Mouse (Mus musculus) erythroblast, embryonic 14.5 days (primary cell): ENCODE results near the gene Trip4. TPM values are rescaled to one million over a fixed set of nuclear protein-coding genes. Genes with fewer than 3 reads are reported as not detected.

Experiments used
- H3K27me3 ChIP-seq: 2 replicates; pipeline ENCODE4 v1.6.1; 2012; ENCODE audit warnings: inconsistent platforms; ENCODE audit not compliant: control insufficient read depth
- H3K36me3 ChIP-seq: 2 replicates; pipeline ENCODE4 v1.6.1; 2012; ENCODE audit warnings: mild to moderate bottlenecking, inconsistent platforms; ENCODE audit not compliant: control insufficient read depth
- H3K4me1 ChIP-seq: 2 replicates; pipeline ENCODE4 v1.6.1; 2012; ENCODE audit warnings: inconsistent platforms; ENCODE audit not compliant: control insufficient read depth
- H3K4me3 ChIP-seq: replicated peaks from 2 replicates; pipeline ENCODE3; 2012; ENCODE audit warnings: moderate library complexity, mild to moderate bottlenecking, inconsistent platforms
- H3K9me3 ChIP-seq: 2 replicates; pipeline ENCODE4 v1.6.1; 2012; ENCODE audit warnings: low read length, inconsistent platforms, mixed read lengths; ENCODE audit not compliant: control insufficient read depth
- GATA1 ChIP-seq: IDR thresholded peaks from 2 replicates; pipeline ENCODE4 v1.6.1; 2012; ENCODE audit warnings: low read length, inconsistent platforms, mixed read lengths
- TAL1 ChIP-seq: IDR thresholded peaks from 3 replicates; pipeline ENCODE4 v1.6.1; 2012; ENCODE audit warnings: low read length, inconsistent platforms, mixed read lengths
- polyA plus RNA-seq: library from polyadenylated mRNA; stranded (reverse); fragments of >175 nt; gene quantifications from 2 replicates; pipeline ENCODE4 v1.2.3, GENCODE M21; 2012

The Trip4 gene
- polyA plus RNA-seq, 1 experiment = 0.07 TPM

DNA sequence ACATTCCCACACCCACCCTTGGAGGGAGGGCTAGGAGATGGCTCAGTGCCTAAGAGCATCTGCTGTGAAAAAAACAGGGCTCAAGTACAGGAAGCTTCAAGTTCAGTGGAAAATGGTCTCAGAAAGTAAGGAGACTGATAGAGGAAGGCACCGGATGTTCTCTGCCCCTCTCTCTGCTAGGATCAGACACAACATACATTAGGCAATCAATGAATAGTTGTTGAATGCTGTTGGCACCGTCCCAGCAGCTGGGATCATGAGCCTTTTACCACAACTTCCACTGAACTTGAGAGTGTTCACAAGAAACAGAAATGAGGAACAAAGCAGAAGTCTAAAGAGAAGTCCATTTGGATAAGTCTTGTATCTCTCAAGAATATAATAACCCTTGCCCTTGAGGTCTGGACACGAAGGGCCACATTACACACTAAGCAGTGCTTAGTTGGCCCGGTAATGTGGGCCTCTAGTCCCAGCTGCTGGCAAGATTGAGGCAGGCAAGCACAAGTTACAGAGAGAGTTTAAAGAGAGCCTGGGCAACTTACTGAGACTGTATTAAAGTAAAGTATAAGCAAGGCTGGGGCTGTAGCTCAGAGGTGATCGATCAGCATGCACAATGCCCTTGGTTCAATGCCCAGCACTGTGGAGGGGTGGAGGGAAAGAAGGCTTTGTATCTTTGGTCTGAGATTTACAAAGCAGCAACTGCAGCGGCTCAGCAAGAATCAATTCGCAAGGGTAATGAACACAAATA lies 64.0 kb downstream of the Trip4 start:
- Histone ChIP-seq H3K4me1 (peaks cover 5% of the 10 kb centered on the region), H3K36me3 (peaks cover 16% of the 10 kb centered on the region), H3K4me3 (no peak overlapping the region), H3K9me3 (no peaks in the 10 kb centered on the region), H3K27me3 (no peaks in the 10 kb centered on the region)
- TF ChIP-seq GATA1 (no peak), TAL1 (no peak)

DNA sequence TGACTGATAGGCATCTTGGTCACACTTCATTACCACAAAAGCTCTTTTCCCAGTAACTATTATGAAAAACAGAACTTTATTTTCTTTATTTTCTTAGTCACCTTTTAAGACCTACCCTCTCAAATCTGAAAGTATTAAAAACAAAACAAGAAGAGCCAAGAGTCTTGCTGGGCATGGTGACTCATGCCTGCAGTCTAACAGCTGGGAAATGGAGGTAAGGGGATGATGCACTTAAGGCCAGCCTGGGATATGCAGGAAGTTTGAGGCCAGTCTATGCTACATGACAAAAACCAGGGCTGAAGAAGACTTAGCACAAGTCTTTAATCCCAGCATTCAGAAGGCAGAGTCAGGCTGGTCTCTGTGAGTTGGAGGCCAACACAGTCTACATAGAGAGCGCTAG lies 68.8 kb downstream of the Trip4 start:
- Histone ChIP-seq H3K27me3 (no peaks in the 10 kb centered on the region), H3K9me3 (no peaks in the 10 kb centered on the region), H3K4me3 (no peak overlapping the region), H3K36me3 (peaks cover 19% of the 10 kb centered on the region), H3K4me1 (no peaks in the 10 kb centered on the region)
- TF ChIP-seq GATA1 (no peak), TAL1 (no peak)

DNA sequence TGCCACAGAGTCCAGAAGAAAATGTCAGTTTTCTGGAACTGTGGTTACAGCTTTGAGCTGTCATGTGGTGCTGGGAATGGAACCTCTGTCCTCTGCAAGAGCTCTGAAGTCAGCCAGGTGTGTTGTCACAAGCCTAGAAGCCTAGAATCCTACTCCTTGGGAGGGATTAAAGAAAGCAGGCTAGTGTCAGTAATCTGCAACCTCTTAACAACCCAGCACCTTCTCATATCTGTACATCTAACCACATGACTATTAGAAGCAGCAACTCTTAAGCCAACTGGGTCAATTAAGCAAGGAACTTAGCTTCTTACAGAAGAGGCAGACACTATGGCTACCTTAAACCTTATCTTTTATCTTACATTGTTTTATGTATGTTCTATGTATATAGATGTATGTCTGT lies 71.7 kb downstream of the Trip4 start:
- no peaks in the 10 kb centered on the region for H3K27me3 ChIP-seq
- TF ChIP-seq GATA1 (no peak), TAL1 (no peak)
- H3K4me3 ChIP-seq = no peak overlapping the region
- H3K36me3 ChIP-seq = peaks cover 26% of the 10 kb centered on the region
- no peaks in the 10 kb centered on the region for H3K4me1 ChIP-seq
- no peaks in the 10 kb centered on the region for H3K9me3 ChIP-seq

DNA sequence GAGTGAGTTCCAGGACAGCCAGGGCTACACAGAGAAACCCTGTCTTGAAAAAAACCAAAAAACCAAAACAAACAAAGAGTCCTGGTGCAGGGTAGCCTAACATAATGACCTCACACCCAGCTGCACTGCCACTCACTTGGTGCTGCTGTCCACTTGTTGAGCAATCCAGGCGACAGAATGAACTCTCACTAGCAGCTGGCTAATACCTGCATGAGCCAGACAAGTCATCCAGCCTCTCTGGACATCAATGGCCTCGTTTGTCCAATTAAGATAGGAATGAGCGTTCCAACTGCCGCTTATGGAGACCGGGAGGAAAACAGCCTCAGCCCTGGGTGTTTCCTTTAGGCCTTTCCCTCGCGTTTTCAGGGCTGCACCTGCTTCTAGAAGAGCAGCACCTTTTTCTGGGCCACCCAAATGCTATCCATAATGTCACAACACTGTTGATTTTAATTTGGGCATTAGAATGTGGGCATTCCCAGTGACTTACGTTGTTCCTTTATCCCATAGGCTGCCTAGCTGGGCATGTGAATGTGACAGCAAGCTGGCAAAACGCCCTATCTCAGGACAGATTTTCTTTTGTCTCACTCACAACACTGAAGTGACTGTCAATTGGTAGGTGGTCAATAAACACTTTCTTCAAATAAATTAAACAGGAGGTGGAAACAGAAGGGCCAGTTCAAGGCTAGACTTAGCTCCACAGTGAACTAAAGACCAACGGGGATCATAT lies 73.8 kb downstream of the Trip4 start:
- Histone ChIP-seq H3K36me3 (peaks cover 22% of the 10 kb centered on the region), H3K4me3 (no peak overlapping the region), H3K27me3 (no peaks in the 10 kb centered on the region), H3K4me1 (peaks cover 8% of the 10 kb centered on the region), H3K9me3 (no peaks in the 10 kb centered on the region)
- TF ChIP-seq GATA1 (no peak), TAL1 (no peak)

DNA sequence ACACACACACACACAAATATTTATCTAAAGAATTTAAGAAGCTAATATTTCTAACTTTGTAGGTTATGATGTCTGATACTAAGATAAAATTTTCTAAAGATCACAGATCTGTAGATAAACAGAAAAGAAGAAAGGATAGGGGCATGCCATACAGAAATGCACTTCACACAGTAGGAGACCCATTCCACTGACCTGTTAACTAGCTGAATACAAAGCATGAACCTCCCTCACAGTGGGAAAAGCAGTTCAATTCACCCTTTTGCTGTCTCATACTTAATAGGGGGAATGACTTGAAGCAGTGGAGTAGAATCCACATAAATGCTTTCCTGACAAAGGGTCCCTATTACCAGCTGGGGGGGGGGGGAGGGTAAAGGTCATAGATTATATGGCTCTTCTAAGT lies 75.0 kb downstream of the Trip4 start:
- peaks cover 22% of the 10 kb centered on the region for H3K36me3 ChIP-seq
- H3K4me1 ChIP-seq = peaks cover 11% of the 10 kb centered on the region
- no peaks in the 10 kb centered on the region for H3K27me3 ChIP-seq
- TF ChIP-seq GATA1 = no peak
- TF ChIP-seq TAL1 = no peak
- no peaks in the 10 kb centered on the region for H3K9me3 ChIP-seq
- no peak overlapping the region for H3K4me3 ChIP-seq

DNA sequence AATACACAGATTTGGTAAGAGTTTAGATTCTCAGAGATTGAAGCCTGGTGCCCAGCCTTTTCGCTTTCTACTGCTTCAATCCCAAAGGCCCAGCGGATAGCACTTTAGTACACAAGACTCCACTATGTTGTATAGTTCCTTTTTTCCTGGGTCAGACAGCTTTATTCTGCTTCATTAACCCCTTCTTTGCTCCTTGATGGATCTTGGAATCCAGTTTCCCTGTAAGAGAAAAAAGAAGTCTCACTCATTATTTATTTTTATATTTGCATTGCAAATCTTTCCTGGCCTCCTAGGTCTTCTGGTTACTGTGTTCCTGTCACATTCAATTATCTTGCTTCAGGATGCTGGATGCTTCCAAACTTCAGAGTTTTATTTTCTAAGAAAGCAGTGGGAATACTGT lies 75.4 kb downstream of the Trip4 start:
- H3K27me3 ChIP-seq = no peaks in the 10 kb centered on the region
- H3K9me3 ChIP-seq = no peaks in the 10 kb centered on the region
- no peak overlapping the region for H3K4me3 ChIP-seq
- TF ChIP-seq TAL1 (no peak), GATA1 (no peak)
- H3K36me3 ChIP-seq = peaks cover 20% of the 10 kb centered on the region
- H3K4me1 ChIP-seq = peaks cover 15% of the 10 kb centered on the region

DNA sequence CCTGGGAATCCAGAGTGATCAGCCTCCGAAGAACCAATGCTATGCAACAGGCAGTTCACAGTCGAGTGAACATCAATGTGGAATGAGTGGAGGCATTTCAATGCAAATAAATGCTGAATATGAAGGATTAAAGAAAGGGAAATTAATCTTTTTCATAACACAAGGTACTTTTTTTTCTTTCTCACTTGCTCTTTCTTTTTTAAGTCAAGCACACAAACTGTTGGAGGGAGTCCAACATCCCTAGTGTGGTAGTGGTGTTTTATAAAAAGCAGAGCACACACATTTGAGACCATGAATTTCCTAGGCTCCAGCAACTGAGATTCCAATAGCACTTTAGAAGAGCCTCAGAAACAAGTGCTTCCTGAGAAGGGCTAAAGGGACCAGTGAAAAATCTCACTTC lies 76.6 kb downstream of the Trip4 start:
- no peaks in the 10 kb centered on the region for H3K27me3 ChIP-seq
- peaks cover 22% of the 10 kb centered on the region for H3K4me1 ChIP-seq
- no peaks in the 10 kb centered on the region for H3K9me3 ChIP-seq
- TF ChIP-seq GATA1 = no peak
- no peak for TF ChIP-seq TAL1
- H3K36me3 ChIP-seq = peaks cover 11% of the 10 kb centered on the region
- H3K4me3 ChIP-seq = no peak overlapping the region

DNA sequence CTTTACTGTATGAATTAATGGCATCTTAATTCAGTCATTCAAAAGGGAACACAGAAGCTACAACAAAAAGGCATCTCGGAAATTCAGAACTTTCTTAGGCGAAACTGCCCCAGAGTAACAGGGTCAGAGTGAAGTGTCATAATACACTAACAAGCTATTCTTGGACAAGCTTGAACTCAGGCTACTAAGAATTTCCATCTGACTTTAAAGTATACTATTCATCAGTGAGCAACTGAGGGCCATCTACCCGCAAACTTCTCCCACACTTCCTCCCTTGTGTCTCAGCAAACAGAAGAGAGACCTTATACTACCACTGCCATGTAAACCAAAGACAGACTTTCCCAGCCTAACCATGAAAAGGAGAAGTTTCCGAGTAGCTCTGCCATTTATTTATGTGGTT lies 77.4 kb downstream of the Trip4 start:
- TF ChIP-seq GATA1 (no peak), TAL1 (no peak)
- Histone ChIP-seq H3K9me3 (no peaks in the 10 kb centered on the region), H3K36me3 (peaks cover 9% of the 10 kb centered on the region), H3K4me3 (no peak overlapping the region), H3K4me1 (peaks cover 30% of the 10 kb centered on the region), H3K27me3 (no peaks in the 10 kb centered on the region)

DNA sequence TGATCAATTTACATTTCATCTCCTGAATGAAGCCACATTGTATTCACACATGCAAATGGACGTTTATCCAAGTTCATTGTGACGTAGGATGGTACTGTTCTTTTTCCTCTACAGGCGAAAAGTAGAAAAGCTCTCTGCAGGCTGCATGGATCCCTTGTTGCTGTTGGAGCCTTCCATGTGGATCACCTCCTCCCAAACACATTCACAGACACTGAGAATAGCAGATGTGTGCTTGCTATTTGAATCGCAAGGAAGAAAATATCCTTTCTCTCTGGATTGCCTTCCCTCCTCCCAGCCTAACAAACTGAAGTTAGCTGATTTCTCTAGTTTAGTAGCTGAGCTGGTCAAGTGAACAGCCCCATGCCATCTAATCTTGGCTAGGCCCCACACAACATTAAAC lies 78.3 kb downstream of the Trip4 start:
- Histone ChIP-seq H3K27me3 (no peaks in the 10 kb centered on the region), H3K4me3 (no peak overlapping the region), H3K4me1 (peaks cover 39% of the 10 kb centered on the region), H3K36me3 (peaks cover 9% of the 10 kb centered on the region), H3K9me3 (no peaks in the 10 kb centered on the region)
- TF ChIP-seq TAL1 = no peak
- TF ChIP-seq GATA1 = no peak
